Mouse (Mus musculus) cerebellum, adult 2 months (tissue): ENCODE results near the gene Smg6. TPM values are rescaled to one million over a fixed set of nuclear protein-coding genes. Genes with fewer than 3 reads are reported as not detected.

Experiments used
- DNase-seq, 2 experiments: peaks; one replicate each; pipeline ENCODE4 v3.0.0; 2021
- H3K27ac ChIP-seq: fragments of 200-500 bp; 2 replicates; pipeline ENCODE4 v1.5.1; 2012; ENCODE audit warnings: low read length, control low read depth, inconsistent platforms; ENCODE audit not compliant: insufficient read depth
- H3K27me3 ChIP-seq: fragments of 200-500 bp; 2 replicates; pipeline ENCODE4 v1.6.1; 2012; ENCODE audit warnings: inconsistent platforms, mild to moderate bottlenecking, low read length, moderate library complexity; ENCODE audit not compliant: control insufficient read depth, insufficient read depth
- H3K4me1 ChIP-seq: fragments of 200-500 bp; 2 replicates; pipeline ENCODE4 v1.6.1; 2011; ENCODE audit warnings: low read length; ENCODE audit not compliant: control insufficient read depth, insufficient read depth
- H3K4me3 ChIP-seq: fragments of 200-500 bp; replicated peaks from 2 replicates; pipeline ENCODE3; 2011; ENCODE audit warnings: mild to moderate bottlenecking, low read depth, low read length, control low read depth; ENCODE audit not compliant: insufficient read depth
- CTCF ChIP-seq: fragments of 200-500 bp; IDR thresholded peaks from 2 replicates; pipeline ENCODE4 v1.5.1; 2011; ENCODE audit warnings: low read depth, mild to moderate bottlenecking, control low read depth, low read length, moderate library complexity, borderline replicate concordance; ENCODE audit not compliant: insufficient read depth
- POLR2A ChIP-seq: fragments of 200-500 bp; IDR thresholded peaks from 2 replicates; pipeline ENCODE4 v1.6.1; 2011; ENCODE audit warnings: low read length, control low read depth, borderline replicate concordance; ENCODE audit not compliant: insufficient read depth
- WGBS: fragments of 180-500 bp; shearing (Covaris S2); methylation state at CpG from one replicate; pipeline ENCODE4 v1.1.7; 2018; 5-methylcytosine and 5-hydroxymethylcytosine counted together
- polyA plus RNA-seq: library from polyadenylated mRNA; depleted of rRNA; stranded (reverse); fragments of >200 nt; gene quantifications from 2 replicates; pipeline ENCODE4 v1.2.3, GENCODE M21; 2012

Gene Smg6
- polyA plus RNA-seq, 1 experiment = 31.1 TPM

DNA sequence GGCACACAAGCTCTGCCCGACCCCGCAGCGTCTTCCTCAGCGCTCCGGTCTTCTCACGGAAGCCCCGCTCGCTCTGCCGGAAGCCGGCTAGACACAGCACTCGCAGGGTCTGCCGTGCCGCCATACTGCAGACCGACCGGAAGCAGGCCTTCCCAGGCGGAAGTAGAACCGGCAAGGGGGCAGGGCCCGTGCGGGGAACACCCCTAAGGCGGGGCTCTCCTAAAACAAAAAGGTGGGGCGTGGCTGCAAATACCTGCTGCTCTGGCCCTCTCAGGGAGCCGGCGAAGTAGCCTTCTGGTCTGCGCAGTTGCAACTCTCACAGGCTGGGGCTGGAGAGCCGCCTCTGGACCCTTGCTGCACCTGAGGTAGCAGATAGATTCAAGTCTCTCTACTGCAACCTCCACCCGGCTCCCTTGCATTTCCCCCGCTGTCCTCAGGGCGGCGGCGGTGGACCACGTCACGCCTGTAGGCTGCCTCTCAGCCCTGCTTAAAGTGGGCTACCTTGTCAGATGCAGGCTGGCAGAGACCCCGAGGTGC is 253.1 kb downstream of the Smg6 start, which contains the start of gene Ovca2:
Gene Ovca2 (minus strand): TSS at position 164 of the 537 bp plus-strand sequence.
- under 1% methylated on average over 33 of the region's 33 CpGs for WGBS

DNA sequence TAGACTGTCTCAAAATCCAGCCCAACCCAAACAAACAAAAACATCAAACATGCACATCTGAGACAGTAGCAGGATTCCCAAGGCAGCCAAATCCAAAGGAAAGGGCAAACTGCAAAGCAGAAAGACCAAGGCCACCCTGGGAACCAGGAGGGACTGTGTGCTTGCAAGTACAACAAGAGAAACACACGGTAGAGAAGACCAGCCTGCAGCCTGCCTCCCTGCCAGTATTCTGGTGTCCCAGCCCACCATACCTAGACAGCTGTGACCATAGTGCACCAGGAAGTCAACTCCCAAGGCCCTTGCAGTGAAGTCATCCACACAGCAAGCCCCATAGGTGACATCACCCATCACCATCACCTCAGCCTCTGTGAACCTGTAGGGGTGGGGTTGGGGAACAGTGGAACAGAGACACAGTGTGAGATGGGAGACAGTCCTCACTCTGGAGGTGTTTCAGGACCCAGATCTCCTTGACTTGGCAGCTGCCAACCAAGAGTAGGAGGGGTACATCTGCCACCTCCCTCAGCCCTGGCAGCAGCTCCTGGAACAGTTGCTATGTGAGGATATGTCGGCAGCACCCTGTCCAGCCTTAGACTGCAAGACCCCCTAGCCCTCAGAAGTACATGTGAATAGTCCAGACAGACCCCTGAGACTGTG is 258.4 kb downstream of the Smg6 start:
- Histone ChIP-seq H3K27me3 (no peaks in the 10 kb centered on the region), H3K4me1 (peaks cover 2% of the 10 kb centered on the region; the same call in 1 of the 2 replicates), H3K4me3 (no peak overlapping the region), H3K27ac (no peak overlapping the region)
- TF ChIP-seq CTCF (no peak), POLR2A (no peak)
- WGBS = 33% methylated on average over 2 of the region's 2 CpGs
- DNase-seq = no peak

More for the DNA sequence above, 253.1 kb downstream of the Smg6 start, which contains the start of gene Ovca2:
- TF ChIP-seq POLR2A (peak; percentile 88), CTCF (peak; percentile 92)
- H3K27me3 ChIP-seq = no peaks in the 10 kb centered on the region
- H3K27ac ChIP-seq = peak within 1 kb of the TSS; percentile 54; the same call in 1 of the 2 replicates
- H3K4me3 ChIP-seq = peak within 1 kb of the TSS; percentile 62
- peak; percentile 89 to 92 for DNase-seq
- H3K4me1 ChIP-seq = peaks cover 5% of the 10 kb centered on the region; the same call in 1 of the 2 replicates

DNA sequence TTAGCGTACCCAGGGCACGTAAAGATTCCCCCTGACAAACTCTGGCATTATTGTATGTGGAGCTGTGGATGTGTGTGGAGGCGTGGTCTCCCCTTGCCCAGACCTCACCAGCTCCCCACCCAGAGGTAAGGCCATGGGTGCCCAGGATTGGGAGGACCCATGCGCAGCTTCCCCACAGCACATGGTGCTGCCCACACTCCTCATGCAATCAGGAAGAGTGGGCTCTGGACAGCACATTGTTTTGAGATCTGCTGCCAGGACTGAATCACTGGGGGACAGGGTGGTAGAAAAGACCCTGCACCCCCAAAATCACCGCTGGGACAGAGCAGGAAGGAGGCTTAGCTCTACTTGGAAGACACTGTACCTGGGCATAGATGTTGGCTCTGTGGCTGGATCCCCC is 258.9 kb downstream of the Smg6 start:
- WGBS = 82% methylated on average over 5 of the region's 5 CpGs
- Histone ChIP-seq H3K4me3 (no peak overlapping the region), H3K27me3 (no peaks in the 10 kb centered on the region), H3K4me1 (peaks cover 2% of the 10 kb centered on the region; the same call in 1 of the 2 replicates), H3K27ac (no peak overlapping the region)
- no peak for DNase-seq
- TF ChIP-seq POLR2A = no peak
- no peak for TF ChIP-seq CTCF

DNA sequence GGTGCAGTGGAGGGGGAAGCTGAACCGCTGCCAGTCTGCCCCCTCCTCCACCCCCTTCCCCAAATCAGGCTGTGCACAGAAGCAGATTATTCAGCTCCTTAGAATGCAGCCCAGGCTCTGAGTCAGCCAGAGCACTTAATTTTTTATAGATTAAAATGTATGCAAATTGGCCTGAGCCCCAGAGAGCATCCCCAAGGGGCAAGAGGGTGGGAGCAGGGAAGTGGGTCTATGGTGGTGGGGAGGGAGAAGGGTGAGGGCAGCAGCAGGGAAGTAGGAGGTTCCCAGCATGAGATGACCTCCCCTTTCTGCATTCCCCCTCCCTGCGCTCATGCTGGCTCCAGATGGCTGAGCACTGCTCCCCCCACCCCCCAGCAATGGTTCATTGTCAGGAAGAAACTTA is 259.4 kb downstream of the Smg6 start:
- DNase-seq = no peak
- Histone ChIP-seq H3K4me3 (no peak overlapping the region), H3K4me1 (0 out of 2 replicates have a peak, but pooled peaks cover 2% of the 10 kb centered on the region), H3K27ac (no peak overlapping the region), H3K27me3 (no peaks in the 10 kb centered on the region)
- TF ChIP-seq CTCF (no peak), POLR2A (no peak)
- 35% methylated on average over 2 of the region's 2 CpGs for WGBS

DNA sequence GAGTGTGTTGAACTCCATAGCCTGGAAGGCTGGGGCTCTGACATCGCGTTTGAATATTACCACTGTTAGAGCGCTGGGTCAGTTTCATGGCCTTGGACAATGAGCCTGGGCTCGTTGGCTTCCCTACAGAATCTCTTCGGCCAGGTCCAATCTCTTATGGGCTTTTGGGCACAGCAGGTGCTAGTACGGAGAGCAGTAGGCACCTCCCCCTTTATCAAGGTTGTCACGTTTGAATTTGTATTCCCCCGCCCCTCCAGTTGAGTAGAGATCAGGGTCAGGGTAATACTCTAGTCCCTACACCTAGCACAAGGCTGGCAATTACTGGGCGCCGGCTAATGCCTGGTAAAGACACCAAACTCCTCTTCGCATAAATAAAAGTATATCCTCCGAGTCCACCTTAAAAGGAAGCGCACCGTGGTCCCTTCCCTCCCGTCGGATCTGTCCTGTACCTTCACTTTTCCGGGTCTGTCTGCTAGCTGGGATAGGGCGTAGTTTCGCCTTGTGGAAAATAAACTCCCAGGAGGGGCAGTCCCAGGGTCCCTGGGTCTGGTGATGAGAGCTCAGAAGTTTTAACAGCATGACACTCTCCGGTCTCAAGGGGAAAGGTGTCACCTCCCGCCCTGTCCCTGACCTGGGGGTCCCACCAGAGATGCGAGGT is 264.2 kb downstream of the Smg6 start:
- no peak for DNase-seq
- no peak for TF ChIP-seq POLR2A
- no peak for TF ChIP-seq CTCF
- H3K27me3 ChIP-seq = no peaks in the 10 kb centered on the region
- H3K27ac ChIP-seq = no peak overlapping the region
- H3K4me3 ChIP-seq = peak overlapping the region; percentile 68
- WGBS = under 1% methylated on average over 22 of the region's 22 CpGs
- 0 out of 2 replicates have a peak, but pooled peaks cover 2% of the 10 kb centered on the region for H3K4me1 ChIP-seq

DNA sequence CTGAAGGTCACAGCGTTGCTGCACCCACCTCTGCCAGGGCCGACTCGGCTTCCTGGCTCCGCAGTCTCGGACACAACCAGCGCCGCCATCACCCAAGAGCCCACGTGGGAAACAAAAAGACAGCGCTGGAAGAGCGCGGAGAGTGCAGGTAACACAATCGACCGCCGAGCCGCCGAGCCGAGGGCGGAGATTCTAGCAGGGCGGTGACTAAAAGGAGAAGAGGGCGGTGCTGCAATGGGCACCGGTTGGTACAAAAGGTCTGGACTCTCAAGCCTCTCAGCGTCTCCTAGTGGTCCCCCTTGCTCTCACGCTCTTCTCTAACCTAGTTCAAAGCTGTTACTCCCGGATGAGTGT is 264.7 kb downstream of the Smg6 start:
- no peak overlapping the region for H3K27ac ChIP-seq
- 0 out of 2 replicates have a peak, but pooled peaks cover 2% of the 10 kb centered on the region for H3K4me1 ChIP-seq
- peak overlapping the region; percentile 68 for H3K4me3 ChIP-seq
- peak; percentile 83 to 87 for DNase-seq
- under 1% methylated on average over 24 of the region's 24 CpGs for WGBS
- TF ChIP-seq POLR2A (peak; percentile 57; the same call in 1 of the 2 replicates), CTCF (peak; percentile 10; the same call in 1 of the 2 replicates)
- H3K27me3 ChIP-seq = no peaks in the 10 kb centered on the region

DNA sequence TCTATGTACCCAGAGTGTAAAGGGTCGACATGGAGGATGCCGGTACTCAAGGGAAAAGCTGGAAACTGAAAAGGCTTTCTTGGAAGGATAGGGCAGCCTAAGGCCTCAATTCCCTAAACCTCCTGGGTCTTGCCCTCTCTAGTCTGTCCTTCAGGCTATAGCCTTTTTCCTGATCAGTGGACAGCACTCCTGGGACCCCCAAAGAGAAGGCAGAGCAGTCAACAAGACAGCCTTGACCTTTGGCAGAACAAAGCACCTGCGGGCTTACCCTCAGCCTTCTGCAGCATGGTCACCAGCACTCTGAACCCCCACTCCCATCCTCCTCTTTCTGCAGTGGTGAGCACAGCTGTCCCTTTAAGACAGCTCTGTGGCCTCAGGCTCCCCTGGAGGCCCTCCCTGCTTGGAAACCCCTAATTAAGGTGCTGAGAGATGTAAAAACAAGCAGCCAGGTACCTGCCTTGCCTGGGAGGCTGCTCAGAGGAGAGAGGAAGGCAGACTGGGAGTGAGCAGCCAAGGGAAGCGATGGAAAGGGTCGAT is 265.4 kb downstream of the Smg6 start, which contains the start of gene Dph1:
Gene Dph1 (minus strand): TSS at position 337 of the 537 bp plus-strand sequence.
- no peak for DNase-seq
- WGBS = 64% methylated on average over 5 of the region's 5 CpGs
- no peak for TF ChIP-seq CTCF
- TF ChIP-seq POLR2A = no peak
- H3K4me3 ChIP-seq = peak within 1 kb of the TSS; percentile 68
- no peak within 1 kb of the TSS for H3K27ac ChIP-seq
- H3K4me1 ChIP-seq = peaks cover 2% of the 10 kb centered on the region; the same call in 1 of the 2 replicates
- H3K27me3 ChIP-seq = no peaks in the 10 kb centered on the region
